Mouse (Mus musculus) inflammation-experienced regulatory T-cells, adult 16 weeks (primary cell): ENCODE results near the gene Cdc25a. TPM values are rescaled to one million over a fixed set of nuclear protein-coding genes. Genes with fewer than 3 reads are reported as not detected.

ENCODE experiments used
- polyA plus RNA-seq: library from polyadenylated mRNA; unstranded; fragments of 100-300 nt; shearing (Covaris generic); gene quantifications from one replicate; pipeline ENCODE4 v1.2.1, GENCODE M21; 2017

Gene Cdc25a
- 9.8 TPM for polyA plus RNA-seq

DNA sequence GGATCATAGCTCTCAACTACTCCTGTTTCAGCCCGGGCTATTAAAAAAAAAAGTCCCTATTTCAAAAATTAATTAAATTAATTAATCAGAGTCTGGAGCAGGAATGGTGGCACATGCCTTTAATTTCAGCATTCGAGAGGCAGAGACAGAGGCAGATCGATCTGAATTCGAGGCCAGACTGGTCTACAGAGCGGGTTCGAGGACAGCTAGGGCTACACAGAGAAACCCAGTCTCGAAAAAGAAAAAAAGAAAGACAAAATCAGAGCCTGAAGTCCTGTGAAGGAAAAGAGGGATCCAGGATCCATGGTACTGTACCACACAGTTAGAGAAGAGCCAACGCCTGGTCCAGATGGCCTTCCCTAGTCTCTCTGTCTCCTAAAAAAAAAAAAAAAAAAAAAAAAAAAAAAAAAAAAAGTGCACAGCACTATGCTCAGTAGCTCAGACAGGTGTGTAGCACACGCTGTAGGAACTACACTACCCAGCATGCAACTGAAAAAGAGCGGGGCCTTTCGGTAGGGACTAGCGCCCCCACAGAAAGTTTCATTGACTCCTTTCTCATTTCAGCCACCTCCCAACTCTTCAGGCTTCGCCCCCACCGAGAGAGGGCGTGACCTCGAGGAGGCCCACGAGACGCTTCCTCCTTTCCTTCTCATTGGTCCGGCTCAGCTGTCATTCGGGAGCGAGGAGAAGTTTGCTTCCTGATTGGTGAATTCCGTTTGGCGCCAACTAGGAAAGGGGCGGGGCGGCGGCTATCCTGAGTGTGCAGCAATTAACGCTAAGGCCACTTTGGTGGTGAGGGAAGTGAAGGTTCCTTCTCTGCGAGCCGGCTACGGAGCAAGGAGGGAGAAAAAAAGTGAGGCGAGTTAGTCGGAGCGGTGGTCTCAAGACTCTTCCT, at the start of gene Cdc25a:
Gene Cdc25a (plus strand): TSS at position 783 of the 895 bp plus-strand sequence.

DNA sequence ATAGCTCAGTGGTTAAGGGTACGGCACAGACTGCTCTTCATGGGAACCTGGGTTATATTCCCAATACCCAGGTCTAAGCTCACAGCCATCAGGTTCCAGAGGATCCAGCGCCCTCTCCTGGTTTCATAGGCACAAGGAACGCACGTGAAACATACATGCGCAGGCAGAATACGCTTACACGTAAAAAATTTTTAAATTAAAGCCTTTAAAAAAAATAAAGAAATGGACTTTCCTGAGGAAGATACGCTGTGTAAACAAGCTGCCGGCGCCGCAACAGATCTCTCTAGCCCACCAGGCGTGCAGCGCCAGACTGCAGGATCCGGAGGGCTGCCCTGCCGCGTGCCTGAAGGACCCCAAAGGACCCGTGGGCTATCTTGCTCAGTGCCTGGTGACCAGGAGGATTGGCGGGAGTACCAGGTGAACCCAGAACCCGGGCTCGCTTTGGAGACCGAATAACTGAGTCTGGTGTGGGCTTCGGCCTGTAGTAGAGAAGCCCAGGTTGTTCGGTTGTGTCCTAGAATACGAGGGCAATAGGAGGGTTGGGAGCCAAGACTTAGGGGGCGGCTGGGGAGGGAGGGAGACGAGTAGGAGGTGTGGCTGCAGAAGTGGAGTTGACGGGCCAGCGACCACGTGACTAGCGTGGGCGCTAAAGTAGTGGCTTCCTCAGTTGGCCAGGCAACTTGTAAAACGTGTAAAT, 42.8 kb upstream of the Cdc25a start, which contains the start of gene Nme6:
Gene Nme6 (plus strand): TSS at position 359 of the 697 bp plus-strand sequence.

DNA sequence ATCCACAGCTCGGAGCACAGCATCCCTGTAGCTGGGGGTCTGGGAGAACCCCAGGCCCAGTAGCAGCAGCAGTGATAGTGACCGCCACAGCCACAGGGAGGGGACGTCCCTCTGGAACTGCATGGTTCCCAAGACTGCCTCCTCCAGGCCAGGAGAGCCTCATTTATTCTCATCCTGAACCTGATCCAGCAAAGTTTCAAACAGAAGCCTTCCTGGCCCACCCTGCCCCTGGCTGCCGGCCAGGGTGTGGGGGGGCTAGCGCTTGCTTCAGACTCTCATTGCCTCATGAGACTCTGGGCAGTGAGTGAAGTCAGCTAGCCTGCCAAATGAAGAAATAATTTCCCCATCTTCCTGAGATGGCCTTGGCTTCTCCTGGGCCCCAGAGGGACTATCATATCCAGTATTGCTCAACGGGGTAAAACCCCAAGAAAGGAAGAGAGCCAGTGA, 26.0 kb upstream of the Cdc25a start, which contains the start of gene Camp:
Gene Camp (minus strand): TSS at position 306 of the 447 bp plus-strand sequence.

DNA sequence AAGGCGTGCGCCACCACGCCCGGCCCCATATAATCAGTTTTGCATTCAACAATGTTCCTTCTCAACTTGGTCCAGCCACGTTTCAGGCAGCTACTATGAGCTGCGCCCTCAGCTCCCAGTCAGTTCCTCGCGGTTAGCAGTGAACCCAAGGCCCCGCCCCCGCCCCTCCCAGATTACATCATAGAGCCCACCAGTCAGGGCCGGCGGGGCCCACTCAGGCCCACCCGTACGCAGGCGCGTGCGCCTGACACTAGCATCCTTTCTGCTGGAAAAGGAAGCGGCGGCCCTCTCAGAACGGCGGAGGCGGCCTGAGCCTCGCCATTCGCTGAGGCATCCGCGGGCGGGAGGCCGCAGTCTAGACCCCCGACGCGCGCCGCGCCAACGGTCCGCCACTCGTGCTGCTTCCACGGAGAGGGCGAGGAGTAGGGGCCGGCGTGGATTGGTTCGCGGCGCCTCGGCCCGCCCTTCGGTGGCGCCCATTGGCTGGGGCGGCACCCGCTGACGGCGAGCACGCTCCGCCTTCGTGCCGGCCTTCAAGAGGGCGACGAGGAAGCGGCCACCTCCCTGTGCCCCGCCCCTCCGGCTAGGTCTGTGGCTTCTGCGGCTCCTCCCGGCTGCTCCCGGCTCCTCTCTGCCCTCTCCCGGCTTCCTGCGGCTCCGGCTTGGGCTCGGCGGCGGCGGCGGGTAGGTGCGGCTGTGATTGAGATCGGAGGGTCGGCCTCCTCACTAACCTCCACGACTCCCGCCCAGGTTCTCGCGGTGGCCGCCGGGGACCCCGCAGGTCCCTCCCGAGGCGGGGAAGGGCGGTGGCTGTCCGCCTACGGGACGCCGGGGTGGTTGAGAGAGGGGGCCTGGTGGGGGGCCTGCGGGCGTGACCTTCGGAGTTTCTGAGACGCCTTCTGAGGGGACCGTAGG, 56.1 kb downstream of the Cdc25a start, which contains the start of gene Map4:
Gene Map4 (plus strand): TSS at position 204 of the 915 bp plus-strand sequence.

Other genes with a start within 250 kb of the Cdc25a start
- not detected for gene Fbxw24, start 249.5 kb upstream of the Cdc25a start, polyA plus RNA-seq
- gene Fbxw25, start 210.9 kb upstream of the Cdc25a start, polyA plus RNA-seq: not detected
- not detected for gene Fbxw18, start 172.9 kb upstream of the Cdc25a start, polyA plus RNA-seq
- not detected for gene Fbxw26, start 129.5 kb upstream of the Cdc25a start, polyA plus RNA-seq
- gene Fbxw27, start 84.9 kb upstream of the Cdc25a start, polyA plus RNA-seq: not detected
- gene Spink8, start 63.3 kb upstream of the Cdc25a start, polyA plus RNA-seq: not detected
- 16.8 TPM for gene Nme6, start 42.8 kb upstream of the Cdc25a start, polyA plus RNA-seq
- gene Camp, start 26.0 kb upstream of the Cdc25a start, polyA plus RNA-seq: not detected
- 77.7 TPM for gene Map4, start 55.9 kb downstream of the Cdc25a start, polyA plus RNA-seq
- gene Smarcc1, start 242.1 kb downstream of the Cdc25a start, polyA plus RNA-seq: 45.3 TPM
- gene Dhx30, start 242.3 kb downstream of the Cdc25a start, polyA plus RNA-seq: 164 TPM